Mouse (Mus musculus): ENCODE data around the gene Abca4. TPM values are rescaled to one million over a fixed set of nuclear protein-coding genes. Genes with fewer than 3 reads are reported as not detected.
A peak's percentile ranks its signal among the peaks of the same experiment; 100 is the strongest.

The Abca4 gene
- total and polyA plus RNA-seq, 3 experiments, result 0.15 to 0.49 TPM; not detected in 1

DNA sequence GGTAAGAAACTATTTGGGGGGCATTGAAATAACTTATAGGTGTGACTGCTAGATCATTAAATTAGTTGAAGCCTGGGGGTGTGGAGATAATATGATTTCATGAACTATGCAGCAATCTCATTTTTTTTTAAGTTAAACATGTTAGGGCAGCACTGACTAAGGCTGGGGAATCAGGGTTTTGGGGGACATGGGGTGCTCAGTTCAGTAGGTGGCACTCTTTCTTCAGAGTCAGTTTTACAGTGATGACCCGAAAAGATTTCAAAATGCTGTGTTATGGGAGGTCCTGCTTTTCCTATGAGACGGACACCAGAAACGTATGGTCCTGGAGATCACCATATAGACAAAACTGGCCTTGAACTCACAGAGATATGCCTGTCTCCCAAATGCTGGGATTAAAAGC, 99.2 kb downstream of the Abca4 start:
- Histone ChIP-seq H3K4me3 (ENCODE audit: control insufficient read depth in 1 of 2, insufficient read depth in 1 of 2, low read depth in 2 of 2, low read length in 2 of 2) (no peak overlapping the region), H3K27me3 (ENCODE audit: control insufficient read depth in 1 of 2, insufficient read depth in 2 of 2, low read length in 2 of 2) (no peaks in the 10 kb centered on the region), H3K36me3 (ENCODE audit: control insufficient read depth in 1 of 2, insufficient read depth in 2 of 2, low read length in 2 of 2) (no peaks in the 10 kb centered on the region; a peak in 1 of 4 replicates), H3K79me2 (ENCODE audit: control insufficient read depth, insufficient read depth, low read length, poor library complexity) (no peaks in the 10 kb centered on the region), H3K27ac (ENCODE audit: control insufficient read depth, low read depth, low read length) (no peak overlapping the region), H3K4me1 (ENCODE audit: control insufficient read depth in 1 of 2, insufficient read depth in 2 of 2, low read length in 2 of 2) (peaks cover 0 to 7% of the 10 kb centered on the region in 2 experiments; a peak in 1 of 4 replicates), H3K9ac (ENCODE audit: control insufficient read depth, low read depth, low read length, poor library complexity, severe bottlenecking) (no peak overlapping the region), H3K9me3 (replicated peaks; ENCODE audit: insufficient read depth, low read length) (no peaks in the 10 kb centered on the region)
- DNase-seq (ENCODE audit: low read depth, low spot score), result no peak
- TF ChIP-seq RAD21 (IDR thresholded peaks at IDR 0.05; ENCODE audit: low read depth, low read length) (no peak; the same call in 1 of the 2 replicates), EP300 (IDR thresholded peaks at IDR 0.05; ENCODE audit: low read depth in 1 of 2, low read length in 2 of 2) (no peak), POLR2A (IDR thresholded peaks at IDR 0.05; ENCODE audit: control insufficient read depth in 1 of 2, insufficient read depth in 1 of 2, low read depth in 1 of 2, low read length in 2 of 2, poor library complexity in 1 of 2) (no peak), NELFE (IDR thresholded peaks at IDR 0.05; ENCODE audit: low read depth, low read length) (no peak), POLR2AphosphoS2 (IDR thresholded peaks at IDR 0.05; ENCODE audit: low read length) (no peak), GATA1 (IDR thresholded peaks at IDR 0.05; ENCODE audit: low read depth, low read length) (no peak), ZC3H11A (IDR thresholded peaks at IDR 0.05; ENCODE audit: low read depth, low read length) (no peak), CTCF (IDR thresholded peaks at IDR 0.05 in 2 of 3, conservative IDR thresholded peaks at IDR 0.05 in 1 of 3; ENCODE audit: control insufficient read depth in 1 of 3, insufficient read depth in 1 of 3, low read depth in 2 of 3, low read length in 3 of 3, poor library complexity in 1 of 3, severe bottlenecking in 1 of 3) (peak in 1 of 3 experiments; percentile 2; a peak in 1 of 6 replicates)

DNA sequence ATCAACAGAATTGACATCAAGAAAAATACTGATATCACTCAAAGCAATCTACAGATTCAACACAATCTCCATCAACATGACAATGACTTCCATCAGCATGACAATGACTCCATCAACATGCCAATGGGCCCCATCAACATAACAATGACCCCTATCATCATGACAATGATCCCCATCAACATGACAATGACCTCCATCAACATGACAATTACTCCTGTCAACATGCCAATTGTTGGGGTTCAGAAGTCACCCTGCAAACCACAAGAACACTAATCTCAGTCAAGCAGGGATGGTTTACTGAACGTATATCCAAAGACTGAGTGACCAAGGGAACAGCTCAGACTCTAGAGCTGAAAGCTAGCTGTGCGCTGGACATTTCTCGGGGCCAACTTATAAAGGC, 101.2 kb downstream of the Abca4 start:
- H3K4me1 ChIP-seq (ENCODE audit: control insufficient read depth in 1 of 2, insufficient read depth in 2 of 2, low read length in 2 of 2), result peaks cover 0 to 7% of the 10 kb centered on the region in 2 experiments; a peak in 1 of 4 replicates
- no peak overlapping the region for H3K9ac ChIP-seq (ENCODE audit: control insufficient read depth, low read depth, low read length, poor library complexity, severe bottlenecking)
- no peak overlapping the region for H3K4me3 ChIP-seq (ENCODE audit: control insufficient read depth in 1 of 2, insufficient read depth in 1 of 2, low read depth in 2 of 2, low read length in 2 of 2)
- no peaks in the 10 kb centered on the region for H3K27me3 ChIP-seq (ENCODE audit: control insufficient read depth in 1 of 2, insufficient read depth in 2 of 2, low read length in 2 of 2)
- no peak for TF ChIP-seq NELFE (IDR thresholded peaks at IDR 0.05; ENCODE audit: low read depth, low read length)
- TF ChIP-seq CHD1 (IDR thresholded peaks at IDR 0.05; ENCODE audit: low read depth, low read length), result no peak
- no peak for TF ChIP-seq SMC3 (IDR thresholded peaks at IDR 0.05; ENCODE audit: low read depth, low read length)
- TF ChIP-seq ELF1 (IDR thresholded peaks at IDR 0.05; ENCODE audit: low read depth, low read length), result no peak
- TF ChIP-seq RCOR1 (IDR thresholded peaks at IDR 0.05; ENCODE audit: low read depth, low read length), result no peak
- TF ChIP-seq BHLHE40 (IDR thresholded peaks at IDR 0.05; ENCODE audit: borderline replicate concordance, low read depth, low read length), result no peak
- TF ChIP-seq HCFC1 (IDR thresholded peaks at IDR 0.05; ENCODE audit: low read depth, low read length), result no peak
- no peak for TF ChIP-seq GABPA (IDR thresholded peaks at IDR 0.05; ENCODE audit: low read depth, low read length)
- no peak for TF ChIP-seq SIN3A (IDR thresholded peaks at IDR 0.05; ENCODE audit: low read length)
- no peak for TF ChIP-seq EP300 (IDR thresholded peaks at IDR 0.05; ENCODE audit: low read depth in 1 of 2, low read length in 2 of 2)
- no peak for TF ChIP-seq NRF1 (IDR thresholded peaks at IDR 0.05; ENCODE audit: insufficient read depth, low read depth, low read length, poor library complexity, severe bottlenecking)
- TF ChIP-seq POLR2A (IDR thresholded peaks at IDR 0.05; ENCODE audit: control insufficient read depth in 1 of 2, insufficient read depth in 1 of 2, low read depth in 1 of 2, low read length in 2 of 2, poor library complexity in 1 of 2), result no peak
- TF ChIP-seq ZC3H11A (IDR thresholded peaks at IDR 0.05; ENCODE audit: low read depth, low read length), result no peak
- TF ChIP-seq E2F4 (IDR thresholded peaks at IDR 0.05; ENCODE audit: borderline replicate concordance, low read depth, low read length), result no peak
- TF ChIP-seq CTCF (IDR thresholded peaks at IDR 0.05 in 2 of 3, conservative IDR thresholded peaks at IDR 0.05 in 1 of 3; ENCODE audit: control insufficient read depth in 1 of 3, insufficient read depth in 1 of 3, low read depth in 2 of 3, low read length in 3 of 3, poor library complexity in 1 of 3, severe bottlenecking in 1 of 3), result no peak
- TF ChIP-seq KAT2A (conservative IDR thresholded peaks at IDR 0.05; ENCODE audit: low read depth, low read length), result no peak
- TF ChIP-seq GATA1 (IDR thresholded peaks at IDR 0.05; ENCODE audit: low read depth, low read length), result no peak
- TF ChIP-seq USF2 (IDR thresholded peaks at IDR 0.05; ENCODE audit: borderline replicate concordance in 1 of 2, insufficient read depth in 1 of 2, low read depth in 1 of 2, low read length in 2 of 2), result no peak
- no peak overlapping the region for H3K27ac ChIP-seq (ENCODE audit: control insufficient read depth, low read depth, low read length)
- no peak for DNase-seq (ENCODE audit: low read depth, low spot score)
- no peaks in the 10 kb centered on the region for H3K9me3 ChIP-seq (replicated peaks; ENCODE audit: insufficient read depth, low read length)
- H3K79me2 ChIP-seq (ENCODE audit: control insufficient read depth, insufficient read depth, low read length, poor library complexity), result no peaks in the 10 kb centered on the region
- no peaks in the 10 kb centered on the region; a peak in 1 of 4 replicates for H3K36me3 ChIP-seq (ENCODE audit: control insufficient read depth in 1 of 2, insufficient read depth in 2 of 2, low read length in 2 of 2)
